Comparison of ENCODE assay signal across 13 mouse cellular contexts in the genomic region with DNA sequence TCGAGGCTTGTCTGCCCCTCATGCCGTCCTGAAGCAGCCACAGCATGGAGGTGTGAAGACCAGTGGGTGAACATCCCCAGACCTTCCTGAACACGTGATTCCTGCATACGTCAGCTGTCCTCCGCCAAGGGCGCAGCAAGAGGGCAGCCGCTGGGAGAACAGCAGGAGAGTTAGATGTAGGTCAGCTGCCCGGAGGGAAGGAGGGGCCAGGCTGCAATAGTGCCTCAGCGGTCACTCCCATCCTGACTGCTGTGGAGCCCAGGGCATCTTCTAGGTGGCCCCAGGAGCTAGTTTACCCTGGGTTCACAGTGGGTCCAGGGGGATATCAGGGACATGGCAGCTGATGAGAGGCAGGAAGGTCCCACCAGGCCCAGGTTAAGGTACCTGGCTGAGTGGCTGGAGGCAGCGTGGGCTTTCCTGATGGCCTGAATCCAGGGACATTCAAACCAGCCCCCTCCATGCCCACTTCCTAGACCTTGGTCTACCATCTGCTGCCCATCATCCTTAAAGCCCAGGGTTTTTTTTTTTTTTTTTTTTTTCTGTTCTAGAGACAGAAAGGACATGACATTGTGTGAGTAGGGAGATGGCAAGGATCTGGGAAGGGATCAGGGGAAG. TPM values are rescaled to one million over a fixed set of nuclear protein-coding genes. Genes with fewer than 3 reads are reported as not detected.
DNase-seq lines count a peak whose midpoint lies in the region; ATAC-seq and TF ChIP-seq lines count a peak whose summit lies in the region.
"Had no signal": no experiment of that assay in that cellular context is flagged by ENCODE, and none has a peak within 500 bp of the region (broad histone marks: within the 10 kb centered on the region; RNA-seq: fewer than 3 reads in every experiment).

No protein-coding gene starts in this region.

- DNase-seq in forebrain, postnatal 0 days = no peak
- DNase-seq in neural tube, embryonic 10.5 days (ENCODE audit: extremely low spot score, low spot score) = no peak
- DNase-seq in retina, postnatal 1 day = peak; percentile 91
- DNase-seq in thymus, adult 18-20 months = no peak
- DNase-seq: kidney, adult 8-10 months; kidney, postnatal 25 days; liver, postnatal 0 days; lung, postnatal 14 days had no signal

- peak overlapping the region; percentile 33; the same call in 1 of the 2 replicates for H3K9ac ChIP-seq in forebrain, embryonic 12.5 days
- no peak overlapping the region for H3K9ac ChIP-seq in forebrain, postnatal 0 days
- peak overlapping the region; percentile 39 for H3K9ac ChIP-seq in hindbrain, embryonic 13.5 days
- no peak overlapping the region for H3K9ac ChIP-seq in hindbrain, embryonic 16.5 days (ENCODE audit: low read depth, low read length)
- H3K9ac ChIP-seq in neural tube, embryonic 15.5 days (replicated peaks) = no peak overlapping the region
- H3K9ac ChIP-seq: liver, postnatal 0 days had no signal

- no peak overlapping the region for H3K4me2 ChIP-seq in forebrain, embryonic 12.5 days
- H3K4me2 ChIP-seq in forebrain, postnatal 0 days (ENCODE audit: low read depth) = no peak overlapping the region
- no peak overlapping the region for H3K4me2 ChIP-seq in hindbrain, embryonic 13.5 days
- H3K4me2 ChIP-seq in hindbrain, embryonic 16.5 days (ENCODE audit: low read length) = no peak overlapping the region
- no peak overlapping the region for H3K4me2 ChIP-seq in neural tube, embryonic 15.5 days

- H3K9me3 ChIP-seq in forebrain, embryonic 12.5 days = no peaks in the 10 kb centered on the region
- no peaks in the 10 kb centered on the region for H3K9me3 ChIP-seq in forebrain, postnatal 0 days (ENCODE audit: low read length)
- no peaks in the 10 kb centered on the region for H3K9me3 ChIP-seq in hindbrain, embryonic 13.5 days
- H3K9me3 ChIP-seq in hindbrain, embryonic 16.5 days (ENCODE audit: control insufficient read depth, low read length) = no peaks in the 10 kb centered on the region
- no peaks in the 10 kb centered on the region for H3K9me3 ChIP-seq in neural tube, embryonic 15.5 days (replicated peaks)

- no peak for TF ChIP-seq CTCF in forebrain, postnatal 0 days (IDR thresholded peaks at IDR 0.05; ENCODE audit: low read depth)

- no peak for ATAC-seq in forebrain, embryonic 12.5 days (ENCODE audit: low FRiP score)
- no peak for ATAC-seq in forebrain, postnatal 0 days
- ATAC-seq in hindbrain, embryonic 13.5 days (ENCODE audit: low FRiP score) = no peak
- ATAC-seq in hindbrain, embryonic 16.5 days = no peak
- no peak for ATAC-seq in neural tube, embryonic 15.5 days (ENCODE audit: low FRiP score)
- ATAC-seq: liver, postnatal 0 days had no signal

- no peak overlapping the region for H3K4me3 ChIP-seq in forebrain, embryonic 12.5 days (replicated peaks)
- no peak overlapping the region for H3K4me3 ChIP-seq in forebrain, postnatal 0 days (ENCODE audit: low read depth, low read length)
- no peak overlapping the region for H3K4me3 ChIP-seq in hindbrain, embryonic 13.5 days
- no peak overlapping the region for H3K4me3 ChIP-seq in hindbrain, embryonic 16.5 days (ENCODE audit: low read length)
- H3K4me3 ChIP-seq in neural tube, embryonic 15.5 days (replicated peaks) = no peak overlapping the region
- H3K4me3 ChIP-seq: erythroblast, embryonic 14.5 days had no signal

- WGBS in forebrain, embryonic 12.5 days = 56% methylated on average over 10 of the region's 10 CpGs
- 52% methylated on average over 10 of the region's 10 CpGs for WGBS in forebrain, postnatal 0 days
- WGBS in hindbrain, embryonic 13.5 days = 47% methylated on average over 10 of the region's 10 CpGs
- 43% methylated on average over 10 of the region's 10 CpGs for WGBS in hindbrain, embryonic 16.5 days
- WGBS in neural tube, embryonic 15.5 days = 34% methylated on average over 10 of the region's 10 CpGs

- no peaks in the 10 kb centered on the region for H3K27me3 ChIP-seq in forebrain, embryonic 12.5 days
- H3K27me3 ChIP-seq in forebrain, postnatal 0 days (ENCODE audit: insufficient read depth, low read length) = no peaks in the 10 kb centered on the region
- H3K27me3 ChIP-seq in hindbrain, embryonic 13.5 days = no peaks in the 10 kb centered on the region
- no peaks in the 10 kb centered on the region for H3K27me3 ChIP-seq in hindbrain, embryonic 16.5 days (replicated peaks; ENCODE audit: control insufficient read depth, insufficient read depth, low read length)
- H3K27me3 ChIP-seq in neural tube, embryonic 15.5 days (replicated peaks) = no peaks in the 10 kb centered on the region

- 0 out of 2 replicates have a peak overlapping the region, but pooled peaks have one; percentile 3 for H3K27ac ChIP-seq in forebrain, embryonic 12.5 days
- H3K27ac ChIP-seq in forebrain, postnatal 0 days (ENCODE audit: low read depth, low read length) = no peak overlapping the region
- 0 out of 2 replicates have a peak overlapping the region, but pooled peaks have one; percentile 18 for H3K27ac ChIP-seq in hindbrain, embryonic 13.5 days
- H3K27ac ChIP-seq in hindbrain, embryonic 16.5 days (ENCODE audit: low read depth, low read length) = no peak overlapping the region; the same call in 1 of the 2 replicates
- H3K27ac ChIP-seq in neural tube, embryonic 15.5 days (replicated peaks) = 0 out of 2 replicates have a peak overlapping the region, but pooled peaks have one; percentile 2

- H3K4me1 ChIP-seq in forebrain, embryonic 12.5 days = peaks cover 54% of the 10 kb centered on the region
- peaks cover 4% of the 10 kb centered on the region; the same call in 1 of the 2 replicates for H3K4me1 ChIP-seq in forebrain, postnatal 0 days (ENCODE audit: insufficient read depth)
- H3K4me1 ChIP-seq in hindbrain, embryonic 13.5 days (replicated peaks) = peaks cover 67% of the 10 kb centered on the region
- peaks cover 16% of the 10 kb centered on the region for H3K4me1 ChIP-seq in hindbrain, embryonic 16.5 days (ENCODE audit: control insufficient read depth, insufficient read depth, low read depth, low read length)
- H3K4me1 ChIP-seq in neural tube, embryonic 15.5 days = peaks cover 51% of the 10 kb centered on the region

- H3K36me3 ChIP-seq in forebrain, embryonic 12.5 days (replicated peaks) = peaks cover 49% of the 10 kb centered on the region
- H3K36me3 ChIP-seq in forebrain, postnatal 0 days (ENCODE audit: insufficient read depth) = peaks cover 37% of the 10 kb centered on the region
- H3K36me3 ChIP-seq in hindbrain, embryonic 13.5 days = peaks cover 67% of the 10 kb centered on the region
- H3K36me3 ChIP-seq in hindbrain, embryonic 16.5 days (ENCODE audit: control insufficient read depth, insufficient read depth, low read length) = peaks cover 3% of the 10 kb centered on the region; the same call in 1 of the 2 replicates
- H3K36me3 ChIP-seq in neural tube, embryonic 15.5 days = peaks cover 41% of the 10 kb centered on the region

RNA-seq across cellular contexts. Expression of gene Lrp8, which starts 9.8 kb away (rescaled TPM):
- 43.3 and 48.3 TPM in 2 replicates for polyA plus RNA-seq in forebrain, embryonic 12.5 days (2016; fragmentation: Nextera tagmentation; extraction: Ambion mirVana)
- 60.7 and 90.2 TPM in 2 replicates for total RNA-seq in forebrain, postnatal 0 days (2014; rRNA removed)
- polyA plus RNA-seq in forebrain, postnatal 0 days (2015; fragmentation: Nextera tagmentation; extraction: Ambion mirVana) = 21.9 and 38.3 TPM in 2 replicates
- polyA plus RNA-seq in hindbrain, embryonic 13.5 days (2015; fragmentation: Nextera tagmentation; extraction: Ambion mirVana) = 38.4 and 41.7 TPM in 2 replicates
- 23.8 and 34.7 TPM in 2 replicates for polyA plus RNA-seq in hindbrain, embryonic 16.5 days (2015; fragmentation: Nextera tagmentation; extraction: Ambion mirVana)
- 48.8 and 62.8 TPM in 2 replicates for polyA plus RNA-seq in neural tube, embryonic 15.5 days (2015; fragmentation: Nextera tagmentation; extraction: Ambion mirVana)

Comparison
In these comparisons a context has a peak if more than half of its experiments do, and no peak if none do; other contexts are left out.
1. H3K27ac ChIP-seq: peak in forebrain, embryonic 12.5 days (single experiment), hindbrain, embryonic 13.5 days (single experiment) and neural tube, embryonic 15.5 days (single experiment); none in forebrain, postnatal 0 days (single experiment) and hindbrain, embryonic 16.5 days (single experiment).
2. H3K9ac ChIP-seq: peak in forebrain, embryonic 12.5 days (single experiment) and hindbrain, embryonic 13.5 days (single experiment); none in forebrain, postnatal 0 days (single experiment), hindbrain, embryonic 16.5 days (single experiment) and neural tube, embryonic 15.5 days (single experiment).